Mouse (Mus musculus): Measurements from ENCODE around the gene Dpagt1.
"Not testable (repeated sequence)": the region's sequence is repeated elsewhere in the genome, so short reads cannot be mapped to it uniquely, and the experiment has no call there.

Gene Dpagt1

DNA sequence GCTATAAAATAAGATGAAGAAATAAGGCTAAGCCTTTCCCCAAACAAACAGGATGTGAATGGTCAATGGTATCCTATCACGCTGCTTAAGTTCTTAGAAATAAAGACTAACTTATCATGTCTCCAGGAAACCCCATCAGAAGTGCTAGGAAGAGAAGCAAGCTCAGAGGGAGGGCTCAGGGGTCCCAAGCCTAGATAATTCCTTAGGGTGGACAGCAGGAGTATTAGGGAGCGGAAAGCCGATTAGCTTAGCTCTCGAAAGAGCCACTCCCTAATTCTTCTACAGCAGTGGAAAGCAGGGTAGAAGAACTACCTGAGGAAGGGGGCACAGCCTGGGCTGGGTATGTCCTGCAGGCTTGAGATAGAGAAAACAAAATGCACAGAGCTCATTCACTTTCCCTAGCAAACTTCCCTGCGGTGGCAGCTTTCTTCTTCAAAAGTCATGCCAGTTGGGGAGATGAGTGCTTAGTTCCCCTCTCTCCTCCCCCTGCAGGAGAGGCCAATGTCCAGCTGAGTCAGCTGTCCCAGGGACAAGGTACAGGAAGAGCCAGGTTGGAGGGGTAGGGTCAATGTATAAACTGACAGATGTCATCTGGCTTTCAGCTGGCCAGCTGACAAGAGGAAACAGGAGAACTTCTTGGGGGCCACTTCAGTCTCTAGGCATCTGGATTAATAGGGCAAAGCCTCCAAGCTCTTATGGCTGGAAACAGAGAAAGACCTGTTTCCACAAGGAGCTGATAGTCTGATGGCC, 7.6 kb upstream of the Dpagt1 start:
- DNase-seq (ENCODE audit: low read depth, low spot score): no peak

DNA sequence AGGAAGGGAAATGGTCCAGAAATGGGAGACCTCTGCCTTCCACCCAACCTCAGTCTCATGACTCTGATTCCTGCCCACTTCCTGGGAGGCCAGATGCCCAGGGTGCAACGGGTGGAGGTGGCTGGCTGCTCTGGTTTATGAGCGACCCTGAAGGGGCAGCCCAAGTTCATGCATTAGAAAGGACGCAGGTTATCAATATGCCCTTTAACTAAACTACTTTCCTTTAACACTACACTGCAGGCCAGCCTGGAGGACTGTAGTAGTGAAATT, 7.1 kb upstream of the Dpagt1 start:
- DNase-seq (ENCODE audit: low read depth, low spot score): no peak

DNA sequence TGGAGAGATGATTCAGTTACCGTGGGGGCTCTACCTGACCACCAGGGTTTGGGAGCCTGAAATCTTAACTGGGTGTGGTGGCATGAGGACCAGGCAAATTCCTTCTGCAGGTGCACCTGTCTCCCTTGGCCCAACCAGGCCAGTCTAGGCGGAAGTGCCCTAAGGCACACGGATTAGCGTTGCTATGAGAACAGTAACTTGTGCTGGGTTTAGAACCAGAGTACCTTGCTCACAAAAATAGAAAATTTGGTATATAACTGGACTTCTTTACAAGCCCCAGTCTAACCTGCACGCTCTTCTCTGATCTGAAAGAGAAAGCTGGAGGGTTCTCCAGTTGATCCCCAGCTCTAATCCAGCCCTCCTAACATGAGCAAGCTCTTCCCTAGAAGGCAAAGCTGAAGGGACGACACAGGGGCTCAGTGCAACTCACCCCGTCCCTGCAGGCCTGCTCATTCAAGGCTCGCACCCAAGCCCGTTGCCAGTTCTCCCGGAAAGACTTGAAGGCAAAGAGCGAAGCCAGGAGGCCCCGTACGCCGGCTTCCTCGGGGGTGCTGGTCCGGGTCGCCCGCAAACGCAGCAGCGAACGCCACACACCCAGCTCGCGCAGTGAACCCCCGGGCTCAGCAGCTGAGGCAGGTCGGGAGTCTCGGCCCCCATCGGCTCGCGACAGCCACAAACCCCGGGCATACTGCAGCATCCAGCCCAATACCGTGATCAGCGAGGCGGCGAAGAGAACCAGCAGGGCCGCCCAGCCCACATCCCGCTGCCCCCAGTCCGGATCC, 6.5 kb upstream of the Dpagt1 start:
- no peak for DNase-seq (ENCODE audit: low read depth, low spot score)

DNA sequence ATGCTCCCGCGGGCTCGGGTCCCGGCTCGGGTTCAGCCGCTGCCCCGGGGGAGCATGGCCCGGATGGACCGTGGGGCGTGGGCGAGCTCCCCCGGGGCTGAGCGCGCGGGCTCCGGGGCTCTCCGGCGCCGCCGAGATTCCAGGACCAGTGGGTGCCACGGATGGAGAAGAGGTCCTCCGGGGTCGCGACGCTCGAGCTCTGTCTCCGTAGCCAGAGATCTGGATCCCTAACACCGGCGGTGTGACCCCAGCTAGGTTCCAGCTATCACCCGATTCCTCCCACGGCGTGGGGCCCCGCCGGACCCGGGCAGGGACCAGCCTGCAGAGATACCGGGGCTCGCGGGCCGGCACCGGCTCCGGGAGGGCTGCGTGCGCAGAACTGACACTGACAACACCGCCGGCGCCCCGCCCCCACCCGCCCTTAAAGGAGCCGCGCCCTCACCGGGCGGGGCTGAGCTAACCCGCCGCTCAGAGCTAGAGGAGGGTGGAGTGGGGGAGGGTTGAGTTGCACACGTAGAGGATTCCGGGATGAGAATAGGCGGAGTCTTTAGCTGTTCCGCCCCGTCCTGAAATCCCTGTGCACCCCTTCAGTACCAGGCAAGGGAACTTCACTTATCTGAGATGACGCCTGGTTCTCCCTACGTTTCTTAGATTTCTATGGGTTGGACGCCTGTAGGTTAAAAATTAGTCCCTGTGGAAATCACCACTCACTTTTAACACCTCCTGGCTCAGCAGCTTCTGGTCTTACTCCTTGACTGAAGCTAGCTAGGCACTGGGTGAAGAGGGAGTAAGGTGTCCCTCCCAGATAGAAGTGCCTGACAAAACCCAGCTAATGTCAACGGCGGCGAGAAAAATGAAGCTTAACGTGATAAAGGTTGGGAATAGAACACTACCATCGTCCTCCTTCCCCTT, 5.7 kb upstream of the Dpagt1 start, which contains the start of gene C2cd2l:
Gene C2cd2l, minus strand, starts transcription at position 399 of the 912 bp plus-strand sequence.
- peak; percentile 92 for DNase-seq (ENCODE audit: low read depth, low spot score)

DNA sequence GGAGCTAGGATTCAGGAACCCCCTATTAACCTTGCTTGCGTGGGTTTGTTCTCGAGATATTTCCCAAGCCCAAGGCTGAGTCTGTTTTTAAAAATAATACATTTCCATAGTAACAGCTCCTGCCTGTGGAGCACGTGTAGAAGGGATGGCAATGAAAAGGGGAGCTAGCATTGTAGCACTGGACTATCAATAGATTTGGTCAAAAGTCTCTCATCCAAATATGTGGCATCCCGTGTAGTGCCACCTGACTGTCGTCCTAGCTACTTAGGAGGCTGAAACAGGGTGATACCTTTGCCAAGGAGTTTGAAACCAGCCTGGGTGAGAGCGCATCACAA, 5.1 kb upstream of the Dpagt1 start:
- no peak for DNase-seq (ENCODE audit: low read depth, low spot score)

DNA sequence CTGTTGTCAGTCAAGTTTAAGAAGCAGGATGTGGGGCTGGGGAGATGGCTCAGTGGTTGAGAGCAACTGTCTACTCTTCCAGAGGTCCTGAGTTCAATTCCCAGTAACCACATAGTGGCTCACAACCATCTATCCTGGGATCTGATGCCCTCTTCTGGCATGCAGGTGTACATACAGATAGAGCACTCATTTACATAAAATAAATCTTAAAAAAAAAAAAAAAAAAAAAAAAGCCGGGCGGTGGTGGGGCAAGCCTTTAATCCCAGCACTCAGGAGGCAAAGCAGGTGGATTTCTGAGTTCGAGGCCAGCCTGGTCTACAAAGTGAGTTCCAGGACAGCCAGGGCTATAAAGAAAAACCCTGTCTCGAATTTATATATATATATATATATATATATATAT, 2.2 kb upstream of the Dpagt1 start:
- DNase-seq (ENCODE audit: low read depth, low spot score): not testable (repeated sequence)

DNA sequence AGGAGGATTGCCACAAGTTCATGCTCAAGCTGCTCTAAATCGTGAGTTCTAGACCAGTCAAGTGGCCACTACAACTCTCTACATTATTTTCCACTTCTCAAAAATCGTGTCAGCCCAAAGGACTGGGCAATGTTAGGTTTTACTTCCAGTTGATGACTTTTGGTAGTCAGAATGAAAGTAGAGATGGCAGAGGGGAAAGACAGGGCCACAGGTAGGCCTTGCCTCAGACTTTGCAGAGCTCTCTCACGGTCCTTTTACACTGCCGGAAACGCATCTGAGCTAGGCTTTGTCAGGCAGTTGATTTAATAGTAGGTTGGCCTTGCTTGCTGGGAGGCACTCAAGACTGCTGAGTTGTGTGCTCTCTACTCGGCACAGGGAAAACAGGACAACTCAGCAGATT, 1.7 kb upstream of the Dpagt1 start:
- DNase-seq (ENCODE audit: low read depth, low spot score): no peak

DNA sequence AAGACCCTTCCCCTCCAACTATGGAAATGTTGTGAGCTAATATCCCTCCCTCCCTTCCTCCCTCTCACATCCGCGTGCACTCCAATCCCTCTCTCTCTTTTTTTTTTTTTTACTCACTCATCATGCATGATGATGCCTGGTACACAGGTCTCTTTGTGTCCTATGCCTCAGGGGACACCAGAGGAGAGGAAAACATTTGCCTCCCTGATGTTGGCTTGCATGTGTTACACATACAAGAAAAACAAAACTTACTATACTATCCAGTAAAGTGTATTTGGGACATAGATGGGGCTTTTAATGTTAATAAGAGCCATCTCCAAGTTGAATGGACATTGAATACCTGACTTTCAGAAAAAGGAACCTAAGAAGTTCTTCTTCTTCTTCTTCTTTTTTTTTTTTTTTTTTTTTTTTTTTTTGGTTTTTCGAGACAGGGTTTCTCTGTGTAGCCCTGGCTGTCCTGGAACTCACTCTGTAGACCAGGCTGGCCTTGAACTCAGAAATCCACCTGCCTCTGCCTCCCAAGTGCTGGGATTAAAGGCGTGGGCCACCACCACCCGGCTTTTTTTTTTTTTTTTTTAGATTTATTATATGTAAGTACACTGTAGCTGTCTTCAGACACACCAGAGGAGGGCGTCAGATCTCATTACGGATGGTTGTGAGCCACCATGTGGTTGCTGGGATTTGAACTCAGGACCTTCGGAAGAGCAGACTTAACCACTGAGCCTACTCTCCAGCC, 619 bp upstream of the Dpagt1 start:
- DNase-seq (ENCODE audit: low read depth, low spot score): not testable (repeated sequence)

DNA sequence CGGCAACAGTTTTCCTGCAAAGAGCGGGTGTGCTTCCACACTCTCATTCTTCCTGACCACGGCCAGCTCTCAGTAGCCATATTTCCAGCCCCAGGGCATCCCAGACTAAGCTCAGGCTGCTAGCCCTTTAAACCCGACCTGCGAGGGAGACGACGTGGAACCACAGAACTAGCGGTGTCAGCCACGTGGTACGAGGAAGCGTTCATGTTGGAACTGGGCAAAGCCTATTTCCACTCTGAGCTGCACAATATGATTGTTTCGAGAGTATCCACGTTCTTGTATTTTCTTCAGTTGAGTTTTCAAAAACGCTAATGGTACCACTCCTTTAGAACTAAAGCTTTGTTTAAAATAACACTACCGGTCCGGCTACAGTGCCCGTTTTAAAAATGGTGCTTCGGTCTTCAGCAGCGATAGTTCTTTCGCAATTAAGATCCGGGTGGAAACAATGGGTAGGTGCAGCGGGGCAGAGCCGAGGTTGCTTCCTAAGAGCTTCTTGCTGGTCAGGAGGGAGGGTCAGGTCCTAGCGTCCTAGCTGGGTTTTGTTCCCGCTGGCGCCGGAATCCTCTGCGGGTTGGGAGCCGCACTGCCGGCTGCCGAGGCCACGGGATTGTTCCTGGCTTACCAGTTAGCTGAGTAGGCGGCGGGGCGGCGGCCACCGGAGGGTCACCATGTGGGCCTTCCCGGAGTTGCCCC, 698 bp downstream of the Dpagt1 start:
- DNase-seq (ENCODE audit: low read depth, low spot score): peak; percentile 72

DNA sequence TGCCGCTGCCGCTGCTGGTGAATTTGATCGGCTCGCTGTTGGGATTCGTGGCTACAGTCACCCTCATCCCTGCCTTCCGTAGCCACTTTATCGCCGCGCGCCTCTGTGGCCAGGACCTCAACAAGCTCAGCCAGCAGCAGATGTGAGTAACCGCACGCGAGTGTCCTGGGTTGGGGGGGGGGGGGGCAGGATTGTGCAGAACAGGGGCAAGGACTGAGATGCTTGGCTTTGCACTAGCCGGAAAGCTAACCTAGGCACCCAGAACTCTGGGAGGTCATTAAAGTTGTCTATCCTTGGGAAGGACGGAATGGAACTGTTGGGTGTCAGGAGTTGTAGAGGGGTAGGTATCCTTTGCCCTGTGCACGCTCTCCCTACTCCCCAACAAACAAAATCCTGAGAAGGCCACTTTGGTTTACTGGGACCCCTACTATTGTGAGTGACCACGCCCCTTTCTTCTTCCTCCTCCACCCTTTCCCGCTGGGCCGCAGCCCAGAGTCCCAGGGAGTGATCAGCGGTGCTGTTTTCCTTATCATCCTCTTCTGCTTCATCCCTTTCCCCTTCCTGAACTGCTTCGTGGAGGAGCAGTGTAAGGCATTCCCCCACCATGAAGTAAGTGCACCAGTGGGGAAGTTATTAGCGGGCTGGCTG, 1.4 kb downstream of the Dpagt1 start:
- peak; percentile 30 for DNase-seq (ENCODE audit: low read depth, low spot score)

DNA sequence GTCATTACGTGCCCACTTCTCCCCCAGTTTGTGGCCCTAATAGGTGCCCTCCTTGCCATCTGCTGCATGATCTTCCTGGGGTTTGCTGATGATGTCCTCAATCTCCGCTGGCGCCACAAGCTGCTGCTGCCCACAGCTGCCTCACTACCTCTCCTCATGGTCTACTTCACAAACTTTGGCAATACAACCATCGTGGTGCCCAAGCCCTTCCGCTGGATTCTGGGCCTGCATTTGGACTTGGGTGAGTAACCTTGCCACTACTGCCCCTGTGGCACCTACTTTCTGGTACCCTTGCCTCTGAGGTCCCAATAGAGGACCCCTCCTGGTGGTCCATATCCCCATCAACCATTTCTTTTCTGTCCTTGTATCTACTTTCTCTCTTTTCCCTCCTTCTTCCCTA, 2.1 kb downstream of the Dpagt1 start:
- no peak for DNase-seq (ENCODE audit: low read depth, low spot score)

DNA sequence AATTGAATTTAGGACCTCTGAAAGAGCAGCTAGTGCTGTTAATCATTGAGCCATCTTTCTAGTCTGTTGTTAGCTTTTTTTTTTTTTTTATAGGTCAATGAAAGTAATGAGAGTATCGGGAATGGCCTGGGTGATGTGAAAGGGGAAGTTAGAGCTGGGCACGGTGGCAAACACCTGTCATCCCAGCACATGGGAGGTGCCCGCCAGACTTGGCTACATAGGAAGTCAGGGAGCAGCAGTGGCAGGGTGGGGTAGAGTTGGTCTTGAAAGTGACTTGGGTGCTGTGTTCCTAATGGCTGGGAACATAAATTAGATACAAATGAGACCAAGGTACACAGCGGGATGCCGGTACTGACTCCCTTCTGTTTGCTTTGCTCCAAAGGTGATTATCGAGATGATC, 4.9 kb downstream of the Dpagt1 start:
- no peak for DNase-seq (ENCODE audit: low read depth, low spot score)

DNA sequence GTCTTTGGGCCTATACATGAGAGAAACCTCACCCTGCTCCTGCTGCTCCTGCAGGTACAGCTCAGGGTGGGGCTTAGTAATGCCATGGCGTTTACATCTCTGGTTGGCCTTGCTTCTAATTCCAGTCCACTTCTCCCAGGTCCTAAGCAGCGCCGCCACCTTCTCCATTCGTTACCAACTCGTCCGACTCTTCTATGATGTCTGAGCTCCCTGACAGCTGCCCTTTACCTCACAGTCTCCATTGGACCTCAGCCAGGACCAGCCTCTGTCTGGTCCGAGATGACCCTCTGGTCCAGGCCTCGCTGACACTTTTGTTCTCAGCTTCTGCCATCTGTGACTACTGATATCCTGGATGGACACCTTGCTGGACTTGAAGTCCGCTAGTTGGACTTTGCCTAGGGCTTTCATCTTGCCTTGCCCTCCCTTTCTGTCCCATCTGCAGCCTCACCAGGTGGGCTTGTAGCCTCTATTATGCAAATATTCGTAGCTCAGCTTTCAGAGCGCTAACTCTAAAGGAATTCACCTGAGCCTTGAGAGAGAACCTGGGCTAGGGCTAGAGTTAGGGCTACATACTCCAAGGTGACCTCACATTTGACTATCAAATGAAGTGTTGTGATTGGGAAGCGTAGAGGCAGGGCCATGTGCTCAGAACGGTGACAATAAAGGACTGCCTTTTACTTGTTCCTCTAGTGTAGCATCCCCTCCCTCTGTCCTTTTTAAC, 7.3 kb downstream of the Dpagt1 start:
- DNase-seq (ENCODE audit: low read depth, low spot score): no peak

DNA sequence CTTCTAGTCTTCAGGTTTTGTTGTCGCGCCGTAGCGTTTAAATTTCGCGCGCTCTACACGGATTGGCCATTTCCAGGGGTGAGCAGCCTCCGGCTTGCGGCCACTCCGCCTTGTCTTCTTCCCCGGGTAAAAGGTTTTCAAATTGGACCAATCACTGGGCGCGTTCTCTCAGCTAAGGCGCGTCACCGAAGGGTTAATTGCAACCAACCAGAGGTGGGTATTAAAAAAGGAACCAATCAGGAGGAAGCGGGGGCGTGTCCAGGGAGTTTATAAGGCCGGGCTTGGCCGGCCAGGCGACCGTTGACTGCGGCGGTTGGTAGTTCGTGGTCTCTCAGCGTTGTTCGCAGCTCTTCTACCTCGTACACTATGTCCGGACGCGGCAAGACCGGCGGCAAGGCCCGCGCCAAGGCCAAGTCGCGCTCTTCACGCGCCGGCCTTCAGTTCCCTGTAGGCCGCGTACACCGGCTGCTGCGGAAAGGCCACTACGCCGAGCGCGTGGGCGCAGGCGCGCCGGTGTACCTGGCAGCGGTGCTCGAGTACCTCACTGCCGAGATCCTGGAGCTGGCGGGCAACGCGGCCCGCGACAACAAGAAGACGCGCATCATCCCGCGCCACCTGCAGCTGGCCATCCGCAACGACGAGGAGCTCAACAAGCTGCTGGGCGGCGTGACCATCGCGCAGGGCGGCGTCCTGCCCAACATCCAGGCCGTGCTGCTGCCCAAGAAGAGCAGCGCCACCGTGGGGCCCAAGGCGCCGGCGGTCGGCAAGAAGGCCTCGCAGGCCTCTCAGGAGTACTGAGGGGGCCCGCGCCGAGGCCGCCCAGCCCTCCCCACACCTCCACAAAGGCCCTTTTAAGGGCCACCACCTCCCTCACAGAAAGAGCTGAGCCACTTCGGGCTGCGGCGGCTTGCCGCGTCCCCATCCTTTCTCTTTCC, 8.8 kb downstream of the Dpagt1 start, which contains the start of gene H2afx:
Gene H2afx, plus strand, starts transcription at position 299 of the 935 bp plus-strand sequence.
- peak; percentile 98 for DNase-seq (ENCODE audit: low read depth, low spot score)

DNA sequence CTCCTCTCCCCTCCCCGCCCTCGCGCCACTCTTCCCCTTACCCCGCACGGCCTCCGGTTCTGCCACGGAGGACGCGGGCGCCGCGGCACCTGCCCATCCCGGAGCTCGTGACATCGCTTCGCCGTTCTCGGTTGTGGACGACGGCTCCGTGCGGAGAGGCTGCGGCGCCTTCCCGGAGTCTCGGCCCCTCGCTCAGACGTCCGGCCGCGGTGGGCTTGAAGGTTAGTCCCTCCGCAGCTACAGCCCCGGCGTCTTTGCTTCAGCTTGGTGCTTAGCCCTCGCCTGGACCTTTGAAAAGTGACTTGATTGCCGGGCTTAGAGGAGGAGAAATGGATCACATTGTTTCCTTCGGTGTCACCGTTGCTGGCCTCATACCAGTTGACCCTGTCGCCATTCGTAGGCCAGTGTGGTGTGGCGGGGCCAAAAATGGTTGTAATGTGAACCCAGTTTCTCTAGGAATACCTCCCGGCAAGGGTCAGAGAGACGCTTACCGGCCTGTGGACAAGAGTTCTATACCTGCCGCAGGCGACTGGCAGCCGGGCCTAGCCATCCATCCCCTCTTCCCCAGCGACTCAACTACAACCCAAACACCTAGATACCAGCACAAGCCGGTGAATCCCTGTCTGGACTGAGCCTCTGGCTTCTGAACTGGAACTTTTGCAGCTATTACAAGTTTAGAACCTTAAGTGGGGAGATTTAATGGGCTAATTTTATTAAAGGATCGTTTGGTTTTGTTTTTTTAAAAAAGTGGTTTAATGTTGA, 9.7 kb downstream of the Dpagt1 start:
- DNase-seq (ENCODE audit: low read depth, low spot score): no peak

DNA sequence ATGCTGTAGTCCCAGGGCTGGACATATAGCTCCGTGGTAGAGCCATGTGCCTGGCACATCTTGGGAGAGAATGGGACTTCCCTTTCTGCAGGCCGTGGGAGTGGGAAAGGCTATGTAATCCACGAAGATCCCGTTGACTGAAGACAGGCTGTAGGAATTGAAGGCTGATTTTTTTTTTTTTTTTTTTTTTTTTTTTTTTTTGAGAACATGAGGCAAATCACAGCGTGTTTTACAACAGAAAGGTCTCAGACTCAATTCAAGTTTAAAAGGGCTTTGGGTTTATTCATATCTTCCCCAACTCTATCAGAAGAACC, 10.2 kb downstream of the Dpagt1 start:
- DNase-seq (ENCODE audit: low read depth, low spot score): no peak

DNA sequence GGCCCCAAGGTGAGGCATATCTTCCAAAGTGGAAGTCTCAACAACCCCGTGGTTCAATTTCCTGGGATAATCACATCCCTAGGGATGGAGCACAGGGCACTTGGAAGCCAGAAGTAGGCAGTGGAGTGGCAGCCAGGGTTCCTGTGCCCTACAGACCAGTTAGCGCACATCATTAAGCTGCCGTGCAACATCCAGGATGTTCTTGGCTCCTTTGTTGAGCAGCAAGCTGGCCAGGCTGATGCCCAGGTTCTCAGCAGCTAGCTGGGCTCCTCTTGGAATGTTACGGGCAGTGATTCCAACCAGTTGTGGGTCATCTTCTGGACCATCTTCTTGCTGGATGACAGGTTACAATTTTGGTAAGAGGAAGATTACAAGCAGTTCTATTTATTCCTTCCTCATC, 10.7 kb downstream of the Dpagt1 start:
- not testable (repeated sequence) for DNase-seq (ENCODE audit: low read depth, low spot score)

DNA sequence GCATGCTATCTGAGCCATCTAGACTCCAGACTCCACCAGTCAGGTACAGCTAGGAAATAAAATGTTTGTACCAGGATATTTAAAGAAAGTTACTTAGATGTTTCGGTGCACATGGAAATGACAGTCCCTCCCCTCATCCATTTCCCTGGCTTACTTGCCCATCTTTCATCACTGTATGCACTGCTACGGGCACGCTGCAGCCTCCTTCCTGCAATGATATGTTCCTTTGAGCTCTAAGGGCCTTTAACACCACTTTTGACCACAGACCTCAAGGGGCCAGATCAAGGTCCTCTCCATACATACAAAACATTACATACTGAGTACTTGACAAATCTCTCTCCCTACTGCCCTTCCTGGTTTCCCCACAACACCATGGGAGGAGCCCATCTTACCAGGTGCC, 11.1 kb downstream of the Dpagt1 start:
- no peak for DNase-seq (ENCODE audit: low read depth, low spot score)

Data from embryo, embryonic 11.5 days (tissue).